Comparison of ENCODE assay signal across 10 mouse cellular contexts in genomic region chr7:109276622-109277021, GRCm38 (mm10).
A peak's percentile ranks its signal among the peaks of the same experiment; 100 is the strongest.
DNase-seq lines count a peak whose midpoint lies in the region; ATAC-seq and TF ChIP-seq lines count a peak whose summit lies in the region.
"Had no signal": no experiment of that assay in that cellular context is flagged by ENCODE, and none has a peak within 500 bp of the region (broad histone marks: within the 10 kb centered on the region; RNA-seq: fewer than 3 reads in every experiment).

No protein-coding gene starts in this region.

- TF ChIP-seq CTCF in kidney, postnatal 0 days (IDR thresholded peaks at IDR 0.05; ENCODE audit: low read depth) = 0 out of 2 replicates have a peak, but pooled peaks have one; percentile 5

- no peaks in the 10 kb centered on the region for H3K27me3 ChIP-seq in kidney, postnatal 0 days (ENCODE audit: insufficient read depth, low read length)
- H3K27me3 ChIP-seq in kidney, embryonic 16.5 days (ENCODE audit: insufficient read depth, low read length) = no peaks in the 10 kb centered on the region
- H3K27me3 ChIP-seq in intestine, embryonic 14.5 days (replicated peaks; ENCODE audit: control insufficient read depth, insufficient read depth, low read length) = no peaks in the 10 kb centered on the region
- no peaks in the 10 kb centered on the region for H3K27me3 ChIP-seq in liver, embryonic 11.5 days (replicated peaks; ENCODE audit: control insufficient read depth, insufficient read depth, low read length)
- H3K27me3 ChIP-seq in forebrain, embryonic 11.5 days (ENCODE audit: control insufficient read depth, insufficient read depth, low read length) = no peaks in the 10 kb centered on the region

- WGBS in kidney, postnatal 0 days = 40% methylated on average over 3 of the region's 3 CpGs
- 61% methylated on average over 3 of the region's 3 CpGs for WGBS in kidney, embryonic 16.5 days
- 63% methylated on average over 3 of the region's 3 CpGs for WGBS in intestine, embryonic 14.5 days
- WGBS in liver, embryonic 11.5 days = 71% methylated on average over 3 of the region's 3 CpGs
- 83% methylated on average over 3 of the region's 3 CpGs for WGBS in forebrain, embryonic 11.5 days

- no peak overlapping the region for H3K4me2 ChIP-seq in kidney, postnatal 0 days (ENCODE audit: low read length)
- H3K4me2 ChIP-seq in kidney, embryonic 16.5 days (replicated peaks; ENCODE audit: low read depth, low read length) = no peak overlapping the region
- no peak overlapping the region for H3K4me2 ChIP-seq in intestine, embryonic 14.5 days (ENCODE audit: low read length)
- no peak overlapping the region for H3K4me2 ChIP-seq in liver, embryonic 11.5 days
- H3K4me2 ChIP-seq in forebrain, embryonic 11.5 days (ENCODE audit: low read depth, low read length, severe bottlenecking) = no peak overlapping the region

- H3K36me3 ChIP-seq in kidney, postnatal 0 days (ENCODE audit: insufficient read depth, low read length) = no peaks in the 10 kb centered on the region
- no peaks in the 10 kb centered on the region for H3K36me3 ChIP-seq in kidney, embryonic 16.5 days (ENCODE audit: insufficient read depth, low read length)
- no peaks in the 10 kb centered on the region for H3K36me3 ChIP-seq in intestine, embryonic 14.5 days (ENCODE audit: control insufficient read depth, insufficient read depth, low read length)
- no peaks in the 10 kb centered on the region for H3K36me3 ChIP-seq in liver, embryonic 11.5 days (ENCODE audit: control insufficient read depth, insufficient read depth, low read length)
- no peaks in the 10 kb centered on the region for H3K36me3 ChIP-seq in forebrain, embryonic 11.5 days (ENCODE audit: control insufficient read depth, insufficient read depth, low read length)

- H3K9me3 ChIP-seq in kidney, postnatal 0 days (replicated peaks; ENCODE audit: low read length) = no peaks in the 10 kb centered on the region
- no peaks in the 10 kb centered on the region for H3K9me3 ChIP-seq in kidney, embryonic 16.5 days (ENCODE audit: low read length)
- no peaks in the 10 kb centered on the region for H3K9me3 ChIP-seq in intestine, embryonic 14.5 days (ENCODE audit: control insufficient read depth, low read length)
- no peaks in the 10 kb centered on the region for H3K9me3 ChIP-seq in liver, embryonic 11.5 days (ENCODE audit: control insufficient read depth, low read length)
- no peaks in the 10 kb centered on the region for H3K9me3 ChIP-seq in forebrain, embryonic 11.5 days (ENCODE audit: control insufficient read depth, low read length)

- no peak for ATAC-seq in kidney, postnatal 0 days (replicated peaks; ENCODE audit: low FRiP score, low read depth)
- ATAC-seq in kidney, embryonic 16.5 days (ENCODE audit: low FRiP score, low TSS enrichment) = no peak
- ATAC-seq in intestine, embryonic 14.5 days (replicated peaks; ENCODE audit: low FRiP score, low TSS enrichment, low read depth) = peak; percentile 45
- ATAC-seq in liver, embryonic 11.5 days (replicated peaks; ENCODE audit: low FRiP score) = no peak
- ATAC-seq in forebrain, embryonic 11.5 days (replicated peaks; ENCODE audit: low FRiP score) = no peak

- no peak overlapping the region for H3K27ac ChIP-seq in kidney, postnatal 0 days
- no peak overlapping the region for H3K27ac ChIP-seq in kidney, embryonic 16.5 days (ENCODE audit: low read length)
- H3K27ac ChIP-seq in intestine, embryonic 14.5 days (ENCODE audit: low read depth) = no peak overlapping the region
- H3K27ac ChIP-seq in liver, embryonic 11.5 days (ENCODE audit: low read depth, low read length) = no peak overlapping the region
- H3K27ac ChIP-seq in forebrain, embryonic 11.5 days (ENCODE audit: low read depth, low read length) = no peak overlapping the region
- H3K27ac ChIP-seq: macrophage had no signal

- peak; percentile 19 for DNase-seq in kidney, postnatal 0 days (ENCODE audit: low spot score)
- peak; percentile 6 for DNase-seq in A20 (ENCODE audit: low read depth, low spot score)
- peak; percentile 30 for DNase-seq in adrenal gland, adult 8-10 months
- peak; percentile 60 for DNase-seq in intestine, embryonic 14.5 days (ENCODE audit: low spot score)
- DNase-seq in liver, embryonic 11.5 days (ENCODE audit: low spot score) = no peak
- no peak for DNase-seq in forebrain, embryonic 11.5 days (ENCODE audit: low spot score)
- DNase-seq in right cerebral cortex, postnatal 25 days = no peak
- DNase-seq: gastrocnemius, postnatal 10 days had no signal

- H3K4me1 ChIP-seq in kidney, postnatal 0 days (replicated peaks; ENCODE audit: insufficient read depth, low read length) = no peaks in the 10 kb centered on the region
- no peaks in the 10 kb centered on the region for H3K4me1 ChIP-seq in kidney, embryonic 16.5 days (ENCODE audit: insufficient read depth, low read length)
- H3K4me1 ChIP-seq in intestine, embryonic 14.5 days (replicated peaks; ENCODE audit: control insufficient read depth, insufficient read depth, low read length) = peaks cover 8% of the 10 kb centered on the region; the same call in 1 of the 2 replicates
- H3K4me1 ChIP-seq in liver, embryonic 11.5 days (replicated peaks; ENCODE audit: control insufficient read depth, insufficient read depth, low read length) = no peaks in the 10 kb centered on the region
- H3K4me1 ChIP-seq in forebrain, embryonic 11.5 days (replicated peaks; ENCODE audit: control insufficient read depth, insufficient read depth, low read length) = peaks cover 8% of the 10 kb centered on the region; the same call in 1 of the 2 replicates

- H3K4me3 ChIP-seq in kidney, postnatal 0 days (replicated peaks; ENCODE audit: low read depth, low read length) = no peak overlapping the region
- no peak overlapping the region for H3K4me3 ChIP-seq in kidney, embryonic 16.5 days (ENCODE audit: low read length)
- no peak overlapping the region for H3K4me3 ChIP-seq in intestine, embryonic 14.5 days (ENCODE audit: low read depth, low read length)
- no peak overlapping the region for H3K4me3 ChIP-seq in liver, embryonic 11.5 days (ENCODE audit: low read depth, low read length)
- no peak overlapping the region for H3K4me3 ChIP-seq in forebrain, embryonic 11.5 days (ENCODE audit: low read depth, low read length)

- no peak overlapping the region for H3K9ac ChIP-seq in kidney, postnatal 0 days (ENCODE audit: low read depth, low read length)
- H3K9ac ChIP-seq in kidney, embryonic 16.5 days (replicated peaks; ENCODE audit: low read length) = no peak overlapping the region
- no peak overlapping the region for H3K9ac ChIP-seq in intestine, embryonic 14.5 days (ENCODE audit: low read length)
- no peak overlapping the region for H3K9ac ChIP-seq in liver, embryonic 11.5 days (ENCODE audit: low read depth, low read length)
- no peak overlapping the region for H3K9ac ChIP-seq in forebrain, embryonic 11.5 days (ENCODE audit: low read length)

Comparison
In these comparisons a context has a peak if more than half of its experiments do, and no peak if none do; other contexts are left out.
1. DNase-seq: peak in kidney, postnatal 0 days (single experiment), A20 (single experiment), adrenal gland, adult 8-10 months (single experiment) and intestine, embryonic 14.5 days (single experiment); none in liver, embryonic 11.5 days (single experiment), forebrain, embryonic 11.5 days (single experiment) and right cerebral cortex, postnatal 25 days (single experiment).